In genomic region chr5:122312942-122313684, GRCm38 (mm10) we compare ENCODE assay signal across 19 mouse cellular contexts. TPM values are rescaled to one million over a fixed set of nuclear protein-coding genes. Genes with fewer than 3 reads are reported as not detected.
DNase-seq lines count a peak whose midpoint lies in the region; ATAC-seq and TF ChIP-seq lines count a peak whose summit lies in the region.
"Had no signal": no experiment of that assay in that cellular context is flagged by ENCODE, and none has a peak within 500 bp of the region (broad histone marks: within the 10 kb centered on the region; RNA-seq: fewer than 3 reads in every experiment).

No protein-coding gene starts in this region.

- intact Hi-C loops in gastrocnemius, adult 2 months (cut with DNase I), result no loop called here

- 91% methylated on average over 17 of the region's 17 CpGs for WGBS in intestine, postnatal 0 days

- DNase-seq in gastrocnemius, adult 2 months, result peak; percentile 71
- no peak for DNase-seq in gastrocnemius, postnatal 4 days (ENCODE audit: low spot score in 2 of 2)
- DNase-seq in kidney, adult 18-20 months, result peak; percentile 58
- no peak for DNase-seq in kidney, postnatal 10 days
- peak; percentile 61 for DNase-seq in brain, adult 2 months (ENCODE audit: low read depth, low spot score)
- peak; percentile 45 for DNase-seq in thymus, postnatal 0 days (ENCODE audit: low spot score)
- DNase-seq: adrenal gland, postnatal 25 days; B cell, adult 2 months; cerebellum, postnatal 10 days; embryo, embryonic 11 days; lung, adult 2 months; lung, postnatal 4 days had no signal

- H3K9ac ChIP-seq in intestine, postnatal 0 days (ENCODE audit: low read depth, low read length), result no peak overlapping the region
- H3K9ac ChIP-seq: embryonic facial prominence, embryonic 15.5 days; heart, embryonic 13.5 days; hindbrain, embryonic 14.5 days; midbrain, embryonic 12.5 days had no signal

- no peak for ATAC-seq in intestine, postnatal 0 days
- no peak for ATAC-seq in megakaryocyte progenitor cell, adult 5-6 weeks (replicated peaks; ENCODE audit: poor library complexity)

- H3K9me3 ChIP-seq in intestine, postnatal 0 days (ENCODE audit: control insufficient read depth), result no peaks in the 10 kb centered on the region
- H3K9me3 ChIP-seq: embryonic facial prominence, embryonic 15.5 days; forebrain, embryonic 10.5 days; heart, embryonic 13.5 days; midbrain, embryonic 12.5 days had no signal

- H3K27ac ChIP-seq in gastrocnemius, adult 2 months, result peak overlapping the region; percentile 97
- no peak overlapping the region for H3K27ac ChIP-seq in intestine, postnatal 0 days (ENCODE audit: low read depth, low read length)
- H3K27ac ChIP-seq: embryonic facial prominence, embryonic 15.5 days; forebrain, embryonic 10.5 days; heart, embryonic 13.5 days; midbrain, embryonic 12.5 days had no signal

- peaks cover 81% of the 10 kb centered on the region for H3K36me3 ChIP-seq in intestine, postnatal 0 days (ENCODE audit: control insufficient read depth, insufficient read depth)

- no peaks in the 10 kb centered on the region for H3K4me1 ChIP-seq in intestine, postnatal 0 days (replicated peaks; ENCODE audit: control insufficient read depth, insufficient read depth, low read length)
- H3K4me1 ChIP-seq: midbrain, embryonic 12.5 days had no signal

- H3K4me3 ChIP-seq in gastrocnemius, adult 2 months, result peak overlapping the region; percentile 44
- H3K4me3 ChIP-seq in intestine, postnatal 0 days (ENCODE audit: low read depth, low read length), result no peak overlapping the region
- H3K4me3 ChIP-seq: embryonic facial prominence, embryonic 15.5 days; forebrain, embryonic 10.5 days; heart, embryonic 13.5 days; midbrain, embryonic 12.5 days had no signal

- no peaks in the 10 kb centered on the region for H3K27me3 ChIP-seq in intestine, postnatal 0 days (replicated peaks; ENCODE audit: control insufficient read depth, insufficient read depth, low read length)
- H3K27me3 ChIP-seq: embryonic facial prominence, embryonic 15.5 days; heart, embryonic 13.5 days; midbrain, embryonic 12.5 days had no signal

- TF ChIP-seq CTCF in gastrocnemius, adult 2 months (IDR thresholded peaks at IDR 0.05), result no peak
- no peak for TF ChIP-seq CTCF in intestine, postnatal 0 days (IDR thresholded peaks at IDR 0.05; ENCODE audit: low read depth)

- no peak overlapping the region for H3K4me2 ChIP-seq in intestine, postnatal 0 days (replicated peaks; ENCODE audit: low read depth)
- H3K4me2 ChIP-seq: embryonic facial prominence, embryonic 15.5 days; heart, embryonic 13.5 days; hindbrain, embryonic 14.5 days; midbrain, embryonic 12.5 days had no signal

RNA-seq across cellular contexts. Expression of gene Pptc7, which starts 28.9 kb away (rescaled TPM):
- 100 to 1,000 TPM; 103 to 115 TPM for total RNA-seq in gastrocnemius, adult 2 months (2021)
- 10 to 100 TPM; 16.6 to 17.0 TPM for total RNA-seq in gastrocnemius, postnatal 4 days (2021)
- polyA plus RNA-seq in thymus, postnatal 0 days (2015; fragmentation: Nextera tagmentation; extraction: Ambion mirVana), result 23.8 and 34.3 TPM in 2 replicates
- 13.0 and 13.6 TPM in 2 replicates for polyA plus RNA-seq in intestine, postnatal 0 days (2015; fragmentation: Nextera tagmentation; extraction: Ambion mirVana)
- total RNA-seq in megakaryocyte progenitor cell, adult 5-6 weeks (2015), result 13.5 and 13.9 TPM in 2 replicates
- total RNA-seq in megakaryocyte progenitor cell, adult 5-6 weeks (2017), result 13.7 and 16.7 TPM in 2 replicates

RNA-seq across cellular contexts. Expression of gene Rad9b, which starts 40.9 kb away (rescaled TPM):
- total RNA-seq in gastrocnemius, adult 2 months (2021), result under 1 TPM; 0.38 to 0.45 TPM
- total RNA-seq in gastrocnemius, postnatal 4 days (2021), result 1 to 10 TPM; 3.6 to 3.8 TPM
- 11.5 and 12.3 TPM in 2 replicates for polyA plus RNA-seq in thymus, postnatal 0 days (2015; fragmentation: Nextera tagmentation; extraction: Ambion mirVana)
- 4.6 and 4.9 TPM in 2 replicates for polyA plus RNA-seq in intestine, postnatal 0 days (2015; fragmentation: Nextera tagmentation; extraction: Ambion mirVana)
- total RNA-seq in megakaryocyte progenitor cell, adult 5-6 weeks (2015), result 4.3 and 4.4 TPM in 2 replicates
- total RNA-seq in megakaryocyte progenitor cell, adult 5-6 weeks (2017), result 4.8 and 7.5 TPM in 2 replicates

RNA-seq across cellular contexts. Expression of gene Vps29, which starts 41.1 kb away (rescaled TPM):
- total RNA-seq in gastrocnemius, adult 2 months (2021), result 10 to 100 TPM; 35.0 to 46.0 TPM
- total RNA-seq in gastrocnemius, postnatal 4 days (2021), result 10 to 100 TPM; 74.3 to 85.5 TPM
- polyA plus RNA-seq in thymus, postnatal 0 days (2015; fragmentation: Nextera tagmentation; extraction: Ambion mirVana), result 198 and 215 TPM in 2 replicates
- polyA plus RNA-seq in intestine, postnatal 0 days (2015; fragmentation: Nextera tagmentation; extraction: Ambion mirVana), result 333 and 338 TPM in 2 replicates
- total RNA-seq in megakaryocyte progenitor cell, adult 5-6 weeks (2015), result 129 and 137 TPM in 2 replicates
- 93.9 and 96.9 TPM in 2 replicates for total RNA-seq in megakaryocyte progenitor cell, adult 5-6 weeks (2017)

RNA-seq across cellular contexts. Expression of gene Tctn1, which starts 48.9 kb away (rescaled TPM):
- 1 to 10 TPM; 1.8 to 2.0 TPM for total RNA-seq in gastrocnemius, adult 2 months (2021)
- total RNA-seq in gastrocnemius, postnatal 4 days (2021), result 1 to 10 TPM; 7.6 to 10.0 TPM
- 1.8 and 3.3 TPM in 2 replicates for polyA plus RNA-seq in thymus, postnatal 0 days (2015; fragmentation: Nextera tagmentation; extraction: Ambion mirVana)
- 1.6 and 1.9 TPM in 2 replicates for polyA plus RNA-seq in intestine, postnatal 0 days (2015; fragmentation: Nextera tagmentation; extraction: Ambion mirVana)
- 5.1 and 6.5 TPM in 2 replicates for total RNA-seq in megakaryocyte progenitor cell, adult 5-6 weeks (2015)
- 3.7 and 5.1 TPM in 2 replicates for total RNA-seq in megakaryocyte progenitor cell, adult 5-6 weeks (2017)

RNA-seq across cellular contexts. Expression of gene Gpn3, which starts 58.6 kb away (rescaled TPM):
- 10 to 100 TPM; 22.1 to 28.5 TPM for total RNA-seq in gastrocnemius, adult 2 months (2021)
- 10 to 100 TPM; 22.2 to 22.8 TPM for total RNA-seq in gastrocnemius, postnatal 4 days (2021)
- polyA plus RNA-seq in thymus, postnatal 0 days (2015; fragmentation: Nextera tagmentation; extraction: Ambion mirVana), result 91.2 and 93.3 TPM in 2 replicates
- 34.1 and 37.3 TPM in 2 replicates for polyA plus RNA-seq in intestine, postnatal 0 days (2015; fragmentation: Nextera tagmentation; extraction: Ambion mirVana)
- 50.4 and 61.9 TPM in 2 replicates for total RNA-seq in megakaryocyte progenitor cell, adult 5-6 weeks (2015)
- total RNA-seq in megakaryocyte progenitor cell, adult 5-6 weeks (2017), result 45.8 and 47.5 TPM in 2 replicates

Comparison
In these comparisons a context has a peak if more than half of its experiments do, and no peak if none do; other contexts are left out.
1. DNase-seq: peak in gastrocnemius, adult 2 months (single experiment), kidney, adult 18-20 months (single experiment), brain, adult 2 months (single experiment) and thymus, postnatal 0 days (single experiment); none in gastrocnemius, postnatal 4 days (0 of 2) and kidney, postnatal 10 days (single experiment).
2. RNA of gene Pptc7, which starts 28.9 kb away (total RNA-seq): 103 to 115 TPM in gastrocnemius, adult 2 months; 16.6 to 17.0 TPM in gastrocnemius, postnatal 4 days and 13.5 to 16.7 TPM in megakaryocyte progenitor cell, adult 5-6 weeks; every median in the first group is over 4 times any median in the second.